In genomic region chr9:46011094-46011970, GRCm38 (mm10) we compare ENCODE assay signal across 8 mouse cellular contexts. TPM values are rescaled to one million over a fixed set of nuclear protein-coding genes. Genes with fewer than 3 reads are reported as not detected.
A peak's percentile ranks its signal among the peaks of the same experiment; 100 is the strongest.
DNase-seq lines count a peak whose midpoint lies in the region; ATAC-seq and TF ChIP-seq lines count a peak whose summit lies in the region.

No protein-coding gene starts in this region.

- H3K9ac ChIP-seq in kidney, postnatal 0 days (ENCODE audit: low read depth, low read length) = no peak overlapping the region
- no peak overlapping the region for H3K9ac ChIP-seq in hindbrain, embryonic 14.5 days
- H3K9ac ChIP-seq in midbrain, embryonic 13.5 days (replicated peaks) = no peak overlapping the region

- H3K27me3 ChIP-seq in kidney, postnatal 0 days (ENCODE audit: insufficient read depth, low read length) = no peaks in the 10 kb centered on the region
- H3K27me3 ChIP-seq in hindbrain, embryonic 14.5 days (ENCODE audit: control insufficient read depth, insufficient read depth, low read length) = no peaks in the 10 kb centered on the region
- H3K27me3 ChIP-seq in midbrain, embryonic 13.5 days = 0 out of 2 replicates have a peak, but pooled peaks cover 3% of the 10 kb centered on the region

- 23% methylated on average over 3 of the region's 3 CpGs for WGBS in kidney, postnatal 0 days
- 55% methylated on average over 3 of the region's 3 CpGs for WGBS in hindbrain, embryonic 14.5 days
- 58% methylated on average over 3 of the region's 3 CpGs for WGBS in midbrain, embryonic 13.5 days

- peaks cover 28% of the 10 kb centered on the region for H3K4me1 ChIP-seq in kidney, postnatal 0 days (replicated peaks; ENCODE audit: insufficient read depth, low read length)
- peaks cover 38% of the 10 kb centered on the region for H3K4me1 ChIP-seq in hindbrain, embryonic 14.5 days (replicated peaks; ENCODE audit: control insufficient read depth, insufficient read depth, low read length)
- peaks cover 44% of the 10 kb centered on the region for H3K4me1 ChIP-seq in midbrain, embryonic 13.5 days (replicated peaks)

- peak; percentile 70 for DNase-seq in kidney, postnatal 0 days (ENCODE audit: low spot score)
- DNase-seq in kidney, adult 9 months = no peak
- peak; percentile 20 for DNase-seq in c-Kit-positive CD71-positive TER-119-negative erythroid progenitor cells, embryonic 14.5 days (ENCODE audit: low read depth)
- no peak for DNase-seq in hindbrain, embryonic 14.5 days (ENCODE audit: low spot score)
- no peak for DNase-seq in layer of hippocampus, adult 8-10 months (ENCODE audit: low spot score in 2 of 2)
- no peak for DNase-seq in gastrocnemius, adult 8-10 months (ENCODE audit: low spot score in 2 of 2)
- DNase-seq in urinary bladder, postnatal 4 days (ENCODE audit: low spot score in 2 of 2) = no peak

- no peak overlapping the region; the same call in 1 of the 2 replicates for H3K27ac ChIP-seq in kidney, postnatal 0 days
- H3K27ac ChIP-seq in hindbrain, embryonic 14.5 days = no peak overlapping the region
- 0 out of 2 replicates have a peak overlapping the region, but pooled peaks have one; percentile 90 for H3K27ac ChIP-seq in midbrain, embryonic 13.5 days

- no peak for ATAC-seq in kidney, postnatal 0 days (replicated peaks; ENCODE audit: low FRiP score, low read depth)
- no peak for ATAC-seq in hindbrain, embryonic 14.5 days (ENCODE audit: low FRiP score)
- no peak for ATAC-seq in midbrain, embryonic 13.5 days

- peak overlapping the region; percentile 63 for H3K4me2 ChIP-seq in kidney, postnatal 0 days (ENCODE audit: low read length)
- peak overlapping the region; percentile 62; the same call in 1 of the 2 replicates for H3K4me2 ChIP-seq in hindbrain, embryonic 14.5 days (replicated peaks)
- H3K4me2 ChIP-seq in midbrain, embryonic 13.5 days (replicated peaks) = peak overlapping the region; percentile 84

- TF ChIP-seq CTCF in kidney, postnatal 0 days (IDR thresholded peaks at IDR 0.05; ENCODE audit: low read depth) = no peak

- H3K4me3 ChIP-seq in kidney, postnatal 0 days (replicated peaks; ENCODE audit: low read depth, low read length) = no peak overlapping the region
- H3K4me3 ChIP-seq in hindbrain, embryonic 14.5 days (replicated peaks; ENCODE audit: low read length) = no peak overlapping the region
- H3K4me3 ChIP-seq in midbrain, embryonic 13.5 days (replicated peaks) = peak overlapping the region; percentile 97; the same call in 1 of the 2 replicates

- H3K9me3 ChIP-seq in kidney, postnatal 0 days (replicated peaks; ENCODE audit: low read length) = no peaks in the 10 kb centered on the region
- H3K9me3 ChIP-seq in hindbrain, embryonic 14.5 days (ENCODE audit: control insufficient read depth, low read length) = no peaks in the 10 kb centered on the region
- H3K9me3 ChIP-seq in midbrain, embryonic 13.5 days = no peaks in the 10 kb centered on the region

- no peaks in the 10 kb centered on the region for H3K36me3 ChIP-seq in kidney, postnatal 0 days (ENCODE audit: insufficient read depth, low read length)
- H3K36me3 ChIP-seq in hindbrain, embryonic 14.5 days (replicated peaks; ENCODE audit: control insufficient read depth, insufficient read depth) = no peaks in the 10 kb centered on the region
- no peaks in the 10 kb centered on the region for H3K36me3 ChIP-seq in midbrain, embryonic 13.5 days

RNA-seq across cellular contexts. Expression of gene Pafah1b2, which starts 1.2 kb away (rescaled TPM):
- polyA plus RNA-seq in kidney, postnatal 0 days (2015; fragmentation: Nextera tagmentation; extraction: Ambion mirVana) = 113 and 127 TPM in 2 replicates
- 289 and 303 TPM in 2 replicates for polyA plus RNA-seq in hindbrain, embryonic 14.5 days (2014; fragmentation: Nextera tagmentation; extraction: Ambion mirVana)
- 303 and 305 TPM in 2 replicates for polyA plus RNA-seq in midbrain, embryonic 13.5 days (2015; fragmentation: Nextera tagmentation; extraction: Ambion mirVana)
- total RNA-seq in layer of hippocampus, adult 8-10 months (2022) = 100 to 1,000 TPM; 195 to 219 (median 207) TPM
- total RNA-seq in gastrocnemius, adult 8-10 months (2022) = 10 to 100 TPM; 19.1 to 25.8 (median 23.2) TPM

RNA-seq across cellular contexts. Expression of gene Sik3, which starts 1.3 kb away (rescaled TPM):
- 12.5 and 12.7 TPM in 2 replicates for polyA plus RNA-seq in kidney, postnatal 0 days (2015; fragmentation: Nextera tagmentation; extraction: Ambion mirVana)
- polyA plus RNA-seq in hindbrain, embryonic 14.5 days (2014; fragmentation: Nextera tagmentation; extraction: Ambion mirVana) = 10.9 and 11.0 TPM in 2 replicates
- polyA plus RNA-seq in midbrain, embryonic 13.5 days (2015; fragmentation: Nextera tagmentation; extraction: Ambion mirVana) = 5.7 and 6.7 TPM in 2 replicates
- 100 to 1,000 TPM; 134 to 147 (median 140) TPM for total RNA-seq in layer of hippocampus, adult 8-10 months (2022)
- 10 to 100 TPM; 36.6 to 42.4 (median 39.7) TPM for total RNA-seq in gastrocnemius, adult 8-10 months (2022)

RNA-seq across cellular contexts. Expression of gene Sidt2, which starts 56.3 kb away (rescaled TPM):
- polyA plus RNA-seq in kidney, postnatal 0 days (2015; fragmentation: Nextera tagmentation; extraction: Ambion mirVana) = 50.8 and 53.5 TPM in 2 replicates
- polyA plus RNA-seq in hindbrain, embryonic 14.5 days (2014; fragmentation: Nextera tagmentation; extraction: Ambion mirVana) = 48.9 and 55.3 TPM in 2 replicates
- 27.4 and 32.7 TPM in 2 replicates for polyA plus RNA-seq in midbrain, embryonic 13.5 days (2015; fragmentation: Nextera tagmentation; extraction: Ambion mirVana)
- total RNA-seq in layer of hippocampus, adult 8-10 months (2022) = 10 to 100 TPM; 67.6 to 81.0 (median 74.0) TPM
- 10 to 100 TPM; 64.4 to 70.3 (median 67.4) TPM for total RNA-seq in gastrocnemius, adult 8-10 months (2022)

Comparison
In these comparisons a context has a peak if more than half of its experiments do, and no peak if none do; other contexts are left out.
1. DNase-seq: peak in kidney, postnatal 0 days (single experiment) and c-Kit-positive CD71-positive TER-119-negative erythroid progenitor cells, embryonic 14.5 days (single experiment); none in kidney, adult 9 months (single experiment), hindbrain, embryonic 14.5 days (single experiment), layer of hippocampus, adult 8-10 months (0 of 2), gastrocnemius, adult 8-10 months (0 of 2) and urinary bladder, postnatal 4 days (0 of 2).
2. Peak in every context shown above with its lines, with median percentiles within 50 percentile points of each other: H3K4me2 ChIP-seq.